Mouse (Mus musculus) hindbrain, embryonic 11.5 days (tissue): Measurements from ENCODE around the gene Ccdc117. TPM values are rescaled to one million over a fixed set of nuclear protein-coding genes. Genes with fewer than 3 reads are reported as not detected.

Experiments used
- ATAC-seq: fragments of 200-750 bp; cut with Nextera tagmentation; 2 replicates; pipeline ENCODE4 v1.8.0; 2017; ENCODE audit warnings: mild to moderate bottlenecking, moderate TSS enrichment, moderate library complexity; ENCODE audit not compliant: low FRiP score
- DNase-seq: peaks from one replicate; pipeline ENCODE4 v3.0.0-alpha.2; 2015; ENCODE audit warnings: low spot score
- H3K27ac ChIP-seq: fragments of 300-500 bp; sonication (generic); 2 replicates; pipeline ENCODE4 v1.5.1; 2014; ENCODE audit warnings: mild to moderate bottlenecking, low read depth, low read length
- H3K27me3 ChIP-seq: fragments of 300-500 bp; sonication (generic); 2 replicates; pipeline ENCODE4 v1.6.1; 2014; ENCODE audit warnings: mild to moderate bottlenecking, low read length, moderate library complexity, mixed read lengths; ENCODE audit not compliant: control insufficient read depth, insufficient read depth
- H3K36me3 ChIP-seq: fragments of 300-500 bp; sonication (generic); 2 replicates; pipeline ENCODE4 v1.6.1; 2014; ENCODE audit warnings: mild to moderate bottlenecking, low read length, moderate library complexity, mixed read lengths; ENCODE audit not compliant: control insufficient read depth, insufficient read depth
- H3K4me1 ChIP-seq: fragments of 300-500 bp; sonication (generic); replicated peaks from 2 replicates; pipeline ENCODE4 v1.6.1; 2014; ENCODE audit warnings: low read length, mixed read lengths; ENCODE audit not compliant: control insufficient read depth, insufficient read depth
- H3K4me2 ChIP-seq: fragments of 300-500 bp; sonication (generic); replicated peaks from 2 replicates; pipeline ENCODE4 v1.6.1; 2014; ENCODE audit warnings: mild to moderate bottlenecking, low read depth, low read length
- H3K4me3 ChIP-seq: fragments of 300-500 bp; sonication (generic); 2 replicates; pipeline ENCODE4 v1.5.1; 2014; ENCODE audit warnings: low read depth, low read length
- H3K9ac ChIP-seq: fragments of 300-500 bp; sonication (generic); 2 replicates; pipeline ENCODE4 v1.6.1; 2014; ENCODE audit warnings: low read depth, low read length
- H3K9me3 ChIP-seq: fragments of 300-500 bp; sonication (generic); 2 replicates; pipeline ENCODE4 v1.6.1; 2016; ENCODE audit warnings: low read length; ENCODE audit not compliant: control insufficient read depth
- WGBS: fragments of 180-500 bp; shearing (Covaris S2); extraction: QIAGEN DNeasy Blood & Tissue Kit; methylation state at CpG from one replicate; pipeline ENCODE4 v1.1.7; 2014; 5-methylcytosine and 5-hydroxymethylcytosine counted together
- polyA plus RNA-seq: library from polyadenylated mRNA; unstranded; fragments of >200 nt; fragmentation: Nextera tagmentation; extraction: Ambion mirVana; gene quantifications from 2 replicates; pipeline ENCODE4 v1.2.1, GENCODE M21; 2014

The Ccdc117 gene
- polyA plus RNA-seq, 1 experiment from 2014 or later, result 21.3 TPM

DNA sequence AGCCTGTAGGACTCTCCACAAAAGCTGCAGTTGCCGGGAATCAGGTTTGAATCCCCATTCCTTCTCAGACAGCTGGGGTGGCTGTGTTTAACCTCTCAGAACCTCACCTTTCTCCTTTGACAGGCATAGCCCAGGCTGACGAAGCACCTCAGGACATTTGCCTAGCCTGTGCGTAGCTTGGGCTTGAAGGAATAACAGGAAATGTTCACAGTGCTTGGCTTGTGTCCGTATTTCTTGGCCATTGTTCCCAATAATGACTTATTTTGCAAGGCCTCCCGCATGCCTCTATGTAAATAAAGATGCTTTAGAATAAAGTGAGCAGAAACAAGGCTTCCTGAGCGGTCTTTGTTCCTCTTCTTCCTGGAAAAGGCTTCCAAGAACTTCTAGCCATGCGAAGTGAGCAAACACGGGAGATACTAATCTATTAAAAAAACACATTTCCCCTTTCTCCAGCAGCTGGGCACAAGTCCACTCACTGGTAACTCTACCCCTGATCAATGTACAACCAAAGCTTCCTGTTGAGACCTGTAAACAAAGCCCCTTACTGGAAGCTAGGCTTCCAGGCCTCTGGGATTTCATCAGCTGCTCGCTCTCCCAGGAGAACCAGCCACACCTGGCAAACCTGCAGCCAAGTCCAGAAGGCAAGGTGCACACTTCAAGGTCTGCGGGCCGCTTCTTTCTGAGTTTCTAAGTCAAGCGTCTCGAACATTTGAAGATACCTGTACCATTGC, 42.9 kb downstream of the Ccdc117 start:
- Histone ChIP-seq H3K9ac (no peak overlapping the region), H3K27me3 (no peaks in the 10 kb centered on the region), H3K4me2 (no peak overlapping the region), H3K4me3 (no peak overlapping the region), H3K4me1 (no peaks in the 10 kb centered on the region), H3K36me3 (no peaks in the 10 kb centered on the region), H3K27ac (no peak overlapping the region), H3K9me3 (no peaks in the 10 kb centered on the region)
- ATAC-seq (no peak), DNase-seq (no peak)
- 81% methylated on average over 13 of the region's 13 CpGs for WGBS

GRCm38 (mm10) chr11:5498422-5498821, 43.6 kb downstream of the Ccdc117 start:
- DNase-seq (no peak), ATAC-seq (no peak)
- no peaks in the 10 kb centered on the region for H3K9me3 ChIP-seq
- no peak overlapping the region for H3K4me3 ChIP-seq
- no peaks in the 10 kb centered on the region for H3K4me1 ChIP-seq
- no peak overlapping the region for H3K4me2 ChIP-seq
- H3K27me3 ChIP-seq, result no peaks in the 10 kb centered on the region
- no peak overlapping the region for H3K27ac ChIP-seq
- no peaks in the 10 kb centered on the region for H3K36me3 ChIP-seq
- 66% methylated on average over 9 of the region's 9 CpGs for WGBS
- H3K9ac ChIP-seq, result no peak overlapping the region

DNA sequence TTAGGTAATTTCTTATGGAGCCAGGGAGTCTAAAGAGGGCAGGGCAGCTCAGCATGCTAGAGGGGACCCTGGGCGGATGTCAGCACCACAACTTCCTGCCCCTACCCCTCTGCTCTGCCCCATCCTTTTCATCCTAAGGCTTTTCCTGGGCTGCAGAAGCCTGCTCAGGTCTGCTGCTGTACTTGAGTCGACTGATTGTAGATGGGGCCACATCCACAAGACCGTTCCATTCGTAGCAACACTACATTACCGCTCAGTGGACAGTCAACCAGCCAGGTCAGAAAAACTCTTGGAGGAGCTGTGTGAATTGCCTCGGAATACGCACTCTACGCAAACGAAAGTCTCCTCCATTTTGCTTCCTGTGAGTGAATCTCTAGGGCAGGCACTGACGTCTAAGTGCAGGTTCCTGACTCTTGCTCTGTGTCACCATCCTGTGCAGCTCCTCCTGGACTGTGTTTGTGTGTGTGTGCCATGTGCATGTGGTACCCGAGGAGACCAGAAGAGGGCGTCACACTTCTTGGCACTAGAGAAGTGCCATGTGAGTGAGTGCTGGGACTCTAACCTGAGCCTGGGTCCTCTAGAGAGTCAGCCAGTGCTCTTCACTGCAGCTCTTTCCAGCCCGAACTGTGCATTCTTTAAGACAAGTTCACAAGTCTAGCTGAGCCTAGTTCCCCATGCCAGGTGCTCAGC, 45.3 kb downstream of the Ccdc117 start:
- H3K36me3 ChIP-seq, result no peaks in the 10 kb centered on the region
- DNase-seq, result no peak
- WGBS, result 92% methylated on average over 13 of the region's 13 CpGs
- no peaks in the 10 kb centered on the region for H3K9me3 ChIP-seq
- H3K27ac ChIP-seq, result no peak overlapping the region
- no peak overlapping the region for H3K4me3 ChIP-seq
- no peak for ATAC-seq
- H3K4me1 ChIP-seq, result no peaks in the 10 kb centered on the region
- H3K9ac ChIP-seq, result no peak overlapping the region
- H3K4me2 ChIP-seq, result no peak overlapping the region
- no peaks in the 10 kb centered on the region for H3K27me3 ChIP-seq

- DNase-seq, result no peak
- ATAC-seq, result no peak
- Histone ChIP-seq H3K36me3 (no peaks in the 10 kb centered on the region), H3K27ac (no peak overlapping the region), H3K4me3 (no peak overlapping the region), H3K27me3 (no peaks in the 10 kb centered on the region), H3K9me3 (no peaks in the 10 kb centered on the region), H3K4me1 (no peaks in the 10 kb centered on the region), H3K9ac (no peak overlapping the region), H3K4me2 (no peak overlapping the region)
- 75% methylated on average over 5 of the region's 5 CpGs for WGBS
Observed at GRCm38 (mm10) chr11:5495906-5496305, 46.1 kb downstream of the Ccdc117 start.

GRCm38 (mm10) chr11:5495286-5495832, 46.6 kb downstream of the Ccdc117 start:
- H3K36me3 ChIP-seq, result no peaks in the 10 kb centered on the region
- H3K27me3 ChIP-seq, result no peaks in the 10 kb centered on the region
- no peak overlapping the region for H3K4me2 ChIP-seq
- H3K9ac ChIP-seq, result no peak overlapping the region
- 59% methylated on average over 12 of the region's 12 CpGs for WGBS
- no peaks in the 10 kb centered on the region for H3K4me1 ChIP-seq
- no peaks in the 10 kb centered on the region for H3K9me3 ChIP-seq
- ATAC-seq, result no peak
- H3K4me3 ChIP-seq, result no peak overlapping the region
- H3K27ac ChIP-seq, result no peak overlapping the region
- DNase-seq, result no peak

- Histone ChIP-seq H3K4me3 (no peak overlapping the region), H3K9ac (no peak overlapping the region), H3K27ac (no peak overlapping the region), H3K9me3 (no peaks in the 10 kb centered on the region), H3K27me3 (no peaks in the 10 kb centered on the region), H3K36me3 (no peaks in the 10 kb centered on the region), H3K4me2 (no peak overlapping the region), H3K4me1 (no peaks in the 10 kb centered on the region)
- DNase-seq (peak; percentile 17), ATAC-seq (no peak)
- WGBS, result 49% methylated on average over 2 of the region's 2 CpGs
Observed at GRCm38 (mm10) chr11:5493869-5494268, 48.1 kb downstream of the Ccdc117 start.

- Histone ChIP-seq H3K36me3 (no peaks in the 10 kb centered on the region), H3K9me3 (no peaks in the 10 kb centered on the region), H3K4me2 (no peak overlapping the region), H3K9ac (no peak overlapping the region), H3K4me1 (no peaks in the 10 kb centered on the region), H3K27me3 (no peaks in the 10 kb centered on the region), H3K27ac (no peak overlapping the region), H3K4me3 (no peak overlapping the region)
- DNase-seq, result no peak
- WGBS, result 60% methylated on average over 7 of the region's 7 CpGs
- no peak for ATAC-seq
Observed at GRCm38 (mm10) chr11:5491912-5492311, 50.1 kb downstream of the Ccdc117 start.

GRCm38 (mm10) chr11:5490989-5491656, 50.9 kb downstream of the Ccdc117 start:
- 82% methylated on average over 10 of the region's 10 CpGs for WGBS
- Histone ChIP-seq H3K9me3 (no peaks in the 10 kb centered on the region), H3K27ac (no peak overlapping the region), H3K36me3 (no peaks in the 10 kb centered on the region), H3K27me3 (no peaks in the 10 kb centered on the region), H3K4me2 (no peak overlapping the region), H3K4me1 (no peaks in the 10 kb centered on the region), H3K4me3 (no peak overlapping the region), H3K9ac (no peak overlapping the region)
- ATAC-seq (no peak), DNase-seq (no peak)
